Mouse (Mus musculus) monocyte, adult 5-6 weeks (primary cell): ENCODE measurements around the gene Nxph4. TPM values are rescaled to one million over a fixed set of nuclear protein-coding genes. Genes with fewer than 3 reads are reported as not detected.

Experiments
- ATAC-seq: fragments of 153-309, 156-312 bp; replicated peaks from 2 replicates; pipeline ENCODE4 v1.8.0; 2017; ENCODE audit warnings: mild to moderate bottlenecking; ENCODE audit not compliant: low TSS enrichment, insufficient number of reproducible peaks, severe bottlenecking, poor library complexity, low FRiP score
- total RNA-seq: library from RNA; stranded (forward); fragments of 200-1000, 200-491, 200-594 nt; gene quantifications from 3 replicates; pipeline ENCODE4 v1.2.3, GENCODE M21; 2017

The Nxph4 gene
- total RNA-seq, 1 experiment from 2014 or later: not detected

DNA sequence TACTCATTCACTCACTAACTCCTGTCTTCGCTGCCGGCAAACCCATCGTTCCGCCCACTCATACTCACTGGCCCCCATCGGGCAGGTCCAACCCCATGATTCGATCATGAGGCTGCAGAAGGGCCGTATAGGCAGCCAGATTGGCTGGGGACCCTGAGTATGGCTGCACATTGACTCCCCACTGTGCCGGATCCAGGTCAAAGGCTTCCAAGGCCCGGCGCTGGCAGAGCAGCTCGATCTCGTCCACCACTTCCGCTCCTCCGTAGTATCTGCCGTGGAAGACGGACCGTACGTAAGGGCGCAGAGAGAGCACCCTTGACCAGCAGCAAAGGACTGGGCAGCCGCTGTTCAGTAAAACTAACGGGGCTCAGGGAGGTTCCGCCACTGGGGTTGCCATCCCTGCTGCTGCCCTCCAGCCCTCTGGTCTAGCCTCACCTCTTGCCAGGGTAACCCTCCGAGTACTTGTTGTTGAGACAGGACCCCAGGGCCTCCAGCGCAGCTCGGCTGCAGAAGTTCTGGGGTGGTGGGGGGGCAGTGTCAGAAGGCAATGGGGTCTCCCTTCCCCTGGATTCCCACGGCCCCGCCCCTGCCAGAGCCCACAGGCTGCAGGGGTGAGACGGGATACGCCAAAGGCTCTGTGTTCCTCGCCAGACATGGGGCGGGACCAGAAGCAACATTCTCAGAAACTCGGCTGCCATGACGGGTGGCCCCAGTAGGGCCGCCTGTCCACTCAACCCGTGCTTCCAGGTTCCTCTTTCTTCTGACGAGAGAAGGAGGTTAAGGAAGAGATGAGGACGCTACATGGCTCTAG lies 14.3 kb downstream of the Nxph4 start:
- no peak for ATAC-seq

DNA sequence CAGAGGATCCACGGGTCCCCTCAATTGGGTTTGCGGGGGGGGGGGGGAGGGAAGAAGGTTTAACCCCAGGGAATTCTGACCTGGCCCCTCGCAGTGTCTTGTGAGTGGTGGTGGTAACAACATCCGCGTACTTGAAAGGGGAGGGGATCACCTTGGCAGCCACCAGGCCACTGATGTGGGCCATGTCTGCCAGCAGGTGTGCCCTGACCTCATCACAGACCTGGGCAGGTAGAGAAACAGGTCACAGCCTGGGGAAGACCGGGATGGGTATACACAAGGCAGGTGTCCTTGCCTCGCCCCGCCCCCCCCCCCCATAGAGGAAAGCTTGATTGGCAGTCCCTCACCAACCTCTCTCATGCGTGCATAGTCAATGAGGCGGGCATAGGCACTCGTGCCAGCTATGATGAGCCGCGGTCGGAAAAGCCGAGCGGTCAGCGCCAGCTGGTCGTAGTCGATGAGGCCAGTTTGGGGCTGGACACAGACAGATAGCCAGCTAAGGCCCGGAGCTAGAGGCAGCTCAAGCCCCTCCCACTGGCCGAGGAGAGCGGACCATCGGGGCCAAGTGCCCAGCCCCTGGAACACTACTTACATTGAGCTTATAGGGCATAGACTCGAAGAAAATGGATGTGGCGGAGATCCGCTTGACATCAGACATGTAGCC lies 15.2 kb downstream of the Nxph4 start:
- ATAC-seq: no peak

GRCm38 (mm10) chr10:127517941-127518340 lies 16.4 kb downstream of the Nxph4 start:
- no peak for ATAC-seq

GRCm38 (mm10) chr10:127516576-127517260 lies 17.6 kb downstream of the Nxph4 start:
- no peak for ATAC-seq

DNA sequence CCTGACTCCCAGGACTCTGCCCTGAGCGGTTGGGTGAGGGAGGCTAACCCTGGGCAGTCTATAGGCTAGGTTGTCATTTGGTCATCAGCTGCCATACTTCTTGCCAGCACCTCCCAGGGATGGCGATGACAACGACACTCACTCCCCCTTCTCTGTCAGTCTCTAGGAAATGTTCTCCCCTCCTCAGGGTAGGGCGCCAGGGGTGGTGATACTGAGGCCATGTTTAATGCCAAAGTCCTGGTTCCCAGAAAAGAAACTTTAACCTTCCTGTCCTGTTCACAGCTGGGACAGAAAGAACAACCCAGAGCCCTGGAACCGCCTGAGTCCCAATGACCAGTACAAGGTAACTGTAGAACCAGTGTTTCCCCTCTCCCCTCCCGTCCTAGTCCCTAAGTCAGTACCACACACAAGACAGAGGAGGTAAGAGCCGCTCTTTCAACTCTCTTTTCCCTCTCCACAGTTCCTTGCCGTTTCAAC lies 18.3 kb downstream of the Nxph4 start:
- ATAC-seq: no peak

- no peak for ATAC-seq
Observed at GRCm38 (mm10) chr10:127515271-127515982, 18.9 kb downstream of the Nxph4 start.

GRCm38 (mm10) chr10:127514764-127515163 lies 19.6 kb downstream of the Nxph4 start, which contains the start of gene Ndufa4l2:
Ndufa4l2 (plus strand) TSS chr10:127514967.
- no peak for ATAC-seq

DNA sequence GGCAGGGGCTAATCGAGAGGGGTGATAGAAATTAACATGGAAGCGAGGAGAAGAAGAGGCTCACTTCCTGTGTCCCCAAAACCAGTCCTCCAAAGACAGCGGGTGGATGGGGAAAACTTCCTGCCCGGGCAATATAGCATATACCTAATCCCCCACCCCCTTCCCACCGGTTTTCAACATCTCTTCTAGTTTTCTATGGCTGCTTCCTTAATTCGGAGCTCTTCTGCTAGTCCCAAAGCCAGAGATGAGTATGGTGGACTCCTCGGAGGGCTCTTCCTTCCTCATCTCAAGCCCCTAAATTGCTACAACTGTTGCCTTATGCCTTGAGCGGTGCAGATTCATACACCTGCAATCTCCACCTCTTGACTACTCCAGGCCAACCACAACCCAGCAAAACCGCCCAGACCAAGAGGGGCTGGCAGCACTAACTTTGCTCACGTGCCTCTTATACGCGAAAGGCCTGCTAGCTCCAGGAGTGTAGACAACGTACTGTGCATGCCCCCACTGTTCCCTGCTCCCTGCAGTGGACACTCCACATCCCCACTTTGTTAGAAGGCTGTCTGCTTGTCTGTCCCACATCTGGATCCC lies 20.2 kb downstream of the Nxph4 start:
- ATAC-seq: no peak

DNA sequence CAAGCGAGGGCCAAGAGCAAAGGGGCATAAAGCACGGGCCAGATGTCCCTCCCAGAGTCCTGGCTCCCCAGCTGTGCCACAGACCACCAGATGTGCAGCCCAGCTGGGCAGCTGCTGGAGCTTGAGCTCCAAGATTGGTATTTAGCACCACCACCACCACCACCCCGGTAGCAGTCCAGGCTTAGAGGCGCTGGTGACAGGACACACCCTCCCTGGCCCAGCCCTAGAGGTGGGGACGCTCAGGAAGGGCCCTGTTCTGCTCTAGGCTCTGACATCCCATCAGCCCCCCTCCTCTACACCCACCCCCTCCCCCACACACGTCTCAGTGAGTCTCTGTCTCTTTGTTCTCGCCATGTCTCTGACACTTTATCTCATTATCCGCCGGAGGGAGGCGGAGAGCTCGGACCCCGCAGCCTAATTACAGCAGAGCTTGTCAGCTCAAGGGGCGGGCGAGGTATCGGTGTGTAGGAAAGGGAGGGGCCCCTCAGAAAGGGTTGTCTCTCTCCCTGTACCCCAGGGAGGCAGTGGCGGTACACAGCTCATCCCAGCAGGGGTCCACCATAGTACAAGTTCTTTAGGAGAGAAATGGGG lies 20.8 kb downstream of the Nxph4 start:
- ATAC-seq: no peak

GRCm38 (mm10) chr10:127512813-127513212 lies 21.5 kb downstream of the Nxph4 start:
- ATAC-seq: peak; percentile 68

DNA sequence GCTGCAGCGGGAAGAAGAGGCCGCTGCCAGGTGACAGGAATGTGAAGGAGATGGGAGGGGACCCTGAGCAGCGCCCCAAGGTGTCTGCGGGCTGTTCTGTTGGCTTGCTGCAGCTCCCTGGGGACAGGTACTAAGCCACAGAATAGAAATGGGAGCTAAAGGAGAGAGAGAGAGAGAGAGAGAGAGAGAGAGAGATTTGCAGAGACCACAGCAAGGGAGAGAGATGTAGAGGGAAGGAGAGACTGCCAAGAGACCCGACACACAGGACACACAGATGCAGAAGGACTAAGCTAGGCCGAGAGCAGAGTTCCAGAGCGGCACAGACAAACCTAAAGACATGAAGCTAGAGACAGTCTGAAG lies 22.1 kb downstream of the Nxph4 start:
- ATAC-seq: no peak

GRCm38 (mm10) chr10:127511634-127512306 lies 22.6 kb downstream of the Nxph4 start:
- ATAC-seq: no peak

DNA sequence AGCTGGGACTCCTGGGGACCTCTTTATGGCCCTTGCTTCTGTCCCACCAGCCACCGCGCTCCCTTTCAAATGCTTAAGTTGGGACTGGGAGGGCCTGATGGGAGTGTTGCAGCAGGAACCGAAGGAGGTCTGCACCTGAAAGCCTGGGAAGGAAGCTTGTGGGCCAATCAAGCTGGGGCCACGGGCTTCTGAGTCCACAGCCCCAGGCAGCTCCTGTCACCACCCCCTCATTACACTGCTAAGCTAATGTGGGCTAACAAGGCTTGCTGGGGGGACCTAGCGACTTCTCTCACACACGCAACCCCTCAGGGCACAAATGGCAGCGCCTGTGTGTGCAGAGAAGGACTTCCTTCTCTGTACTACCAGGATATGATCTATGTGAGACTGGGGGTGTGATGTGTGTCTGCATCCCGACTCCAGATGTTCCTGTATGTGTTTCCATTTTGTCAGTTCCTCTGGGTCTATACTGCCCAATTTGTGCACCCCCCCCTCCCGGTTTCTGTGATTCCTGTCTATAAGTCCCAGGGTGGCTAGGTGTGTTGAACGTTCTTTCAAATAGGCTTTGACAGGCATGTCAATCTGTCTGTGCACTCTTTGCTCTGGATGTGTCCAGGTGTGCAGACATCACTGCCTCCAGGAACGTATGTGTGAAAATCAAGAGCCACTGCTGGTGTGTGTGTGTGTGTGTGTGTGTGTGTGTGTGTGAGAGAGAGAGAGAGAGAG lies 23.3 kb downstream of the Nxph4 start:
- no peak for ATAC-seq

DNA sequence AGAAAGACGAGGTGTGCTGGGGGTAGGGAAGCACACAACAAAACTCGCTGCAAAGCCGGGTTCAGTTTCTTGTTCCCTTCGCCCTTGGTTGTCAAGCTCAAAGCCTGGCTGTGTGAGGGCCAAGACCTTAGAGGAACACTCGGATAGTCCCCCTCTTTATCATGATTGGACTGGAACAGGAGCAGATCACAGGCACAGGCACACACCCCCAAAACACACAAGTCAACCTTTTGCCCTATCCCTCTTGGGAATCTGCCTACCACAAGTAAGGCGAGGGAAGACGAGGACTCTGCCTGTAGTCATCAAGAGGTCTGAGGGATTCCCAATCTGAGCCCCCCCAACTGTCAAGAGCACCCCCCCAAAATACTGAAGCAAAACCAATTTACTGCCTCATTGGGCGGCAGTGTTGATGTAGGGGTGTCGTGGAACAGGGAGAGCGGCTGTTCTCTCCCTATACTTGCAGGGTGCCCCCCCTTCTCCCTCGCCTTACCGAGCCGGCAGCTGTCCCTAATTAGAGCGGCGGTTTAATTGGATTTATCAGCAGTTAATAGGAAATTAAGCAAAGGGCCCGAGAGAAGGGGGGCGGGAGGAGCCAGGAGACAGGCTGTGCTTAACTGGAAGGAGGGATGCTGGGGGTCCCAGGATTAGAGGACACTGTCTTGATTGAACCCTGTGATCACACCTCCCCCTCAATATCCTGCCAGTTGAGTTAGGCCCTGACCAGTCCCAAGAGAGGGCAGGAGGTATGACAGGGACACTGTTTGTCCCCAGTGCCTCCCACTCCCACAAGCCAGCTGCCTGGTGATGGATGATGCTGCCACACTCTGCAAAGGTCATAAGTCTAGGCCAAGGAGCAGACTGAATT lies 24.3 kb downstream of the Nxph4 start:
- no peak for ATAC-seq

DNA sequence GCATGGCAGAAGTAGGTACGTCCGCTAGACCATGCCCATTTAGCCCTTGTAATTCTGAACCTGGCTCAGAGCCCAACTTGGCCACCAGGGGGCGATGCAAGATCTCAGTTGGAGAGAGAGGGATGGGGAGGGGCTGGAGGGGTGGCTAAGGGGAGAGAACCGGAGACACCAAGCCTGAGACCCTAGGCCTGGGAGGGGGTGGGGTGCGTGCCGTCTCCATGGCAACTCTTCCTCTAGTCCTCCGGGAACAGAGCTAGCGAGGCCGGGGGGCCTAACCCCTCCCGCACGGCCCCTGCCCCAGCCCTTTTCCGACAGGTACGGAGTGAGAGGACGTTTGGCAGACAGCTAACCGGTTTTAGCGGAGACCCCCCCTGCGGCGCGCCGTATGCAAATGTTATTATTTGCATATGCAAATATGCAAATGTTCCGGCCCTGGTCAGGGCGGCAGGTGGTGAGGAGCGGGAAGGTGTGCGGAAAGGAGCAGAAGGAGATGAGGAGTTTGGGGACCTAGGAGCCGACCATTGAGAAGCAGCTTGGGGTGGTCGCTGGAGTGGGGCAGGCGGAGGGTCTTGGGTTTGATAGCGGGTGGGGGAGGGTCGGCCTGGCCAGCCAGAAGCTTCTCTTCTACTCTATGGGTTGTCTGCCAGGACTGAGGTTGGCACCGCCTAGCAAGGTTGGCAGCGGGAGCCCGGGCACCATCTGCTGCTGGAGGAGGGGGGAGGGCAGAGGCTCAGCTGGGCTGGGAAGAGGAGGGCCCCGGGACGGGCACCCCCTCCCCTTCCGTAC lies 25.1 kb downstream of the Nxph4 start:
- peak; percentile 47; the same call in 1 of the 2 replicates for ATAC-seq
